Mouse (Mus musculus): ENCODE measurements around the gene Mrps7.

The Mrps7 gene

GRCm38 (mm10) chr11:115603476-115604303, at the start of gene Mrps7, which contains the start of gene Gga3:
Gene Mrps7, plus strand, starts transcription at chr11:115603925.
Gene Gga3, minus strand, starts transcription at chr11:115604051.
- peak; percentile 90 for DNase-seq (ENCODE audit: low spot score)

- no peak for DNase-seq (ENCODE audit: low spot score)
Measured at GRCm38 (mm10) chr11:115555717-115556116, 48.0 kb upstream of the Mrps7 start.

GRCm38 (mm10) chr11:115563406-115563805, 40.3 kb upstream of the Mrps7 start:
- no peak for DNase-seq (ENCODE audit: low spot score)

GRCm38 (mm10) chr11:115564064-115564809, 39.5 kb upstream of the Mrps7 start, which contains the start of gene Nup85:
Gene Nup85, plus strand, starts transcription at chr11:115564434.
- DNase-seq (ENCODE audit: low spot score), result peak; percentile 97

GRCm38 (mm10) chr11:115564961-115565360, 38.8 kb upstream of the Mrps7 start:
- no peak for DNase-seq (ENCODE audit: low spot score)

GRCm38 (mm10) chr11:115579080-115579479, 24.6 kb upstream of the Mrps7 start:
- DNase-seq (ENCODE audit: low spot score), result no peak

GRCm38 (mm10) chr11:115582913-115583606, 20.7 kb upstream of the Mrps7 start:
- DNase-seq (ENCODE audit: low spot score), result no peak

- no peak for DNase-seq (ENCODE audit: low spot score)
Measured at GRCm38 (mm10) chr11:115584376-115585073, 19.2 kb upstream of the Mrps7 start.

- no peak for DNase-seq (ENCODE audit: low spot score)
Measured at GRCm38 (mm10) chr11:115585573-115586100, 18.1 kb upstream of the Mrps7 start.

- no peak for DNase-seq (ENCODE audit: low spot score)
Measured at GRCm38 (mm10) chr11:115586403-115586802, 17.3 kb upstream of the Mrps7 start.

- no peak for DNase-seq (ENCODE audit: low spot score)
Measured at GRCm38 (mm10) chr11:115587984-115588383, 15.7 kb upstream of the Mrps7 start.

GRCm38 (mm10) chr11:115590526-115591075, 13.1 kb upstream of the Mrps7 start:
- DNase-seq (ENCODE audit: low spot score), result no peak

GRCm38 (mm10) chr11:115595209-115595608, 8.5 kb upstream of the Mrps7 start:
- DNase-seq (ENCODE audit: low spot score), result no peak

- DNase-seq (ENCODE audit: low spot score), result no peak
Measured at GRCm38 (mm10) chr11:115598309-115598708, 5.4 kb upstream of the Mrps7 start.

- no peak for DNase-seq (ENCODE audit: low spot score)
Measured at GRCm38 (mm10) chr11:115599722-115600121, 4.0 kb upstream of the Mrps7 start.

GRCm38 (mm10) chr11:115600743-115601142, 3.0 kb upstream of the Mrps7 start:
- DNase-seq (ENCODE audit: low spot score), result no peak

- no peak for DNase-seq (ENCODE audit: low spot score)
Measured at GRCm38 (mm10) chr11:115601174-115601573, 2.6 kb upstream of the Mrps7 start.

- no peak for DNase-seq (ENCODE audit: low spot score)
Measured at GRCm38 (mm10) chr11:115603128-115603475, 623 bp upstream of the Mrps7 start.

- DNase-seq (ENCODE audit: low spot score), result no peak
Measured at GRCm38 (mm10) chr11:115604304-115604696, 575 bp downstream of the Mrps7 start.

- no peak for DNase-seq (ENCODE audit: low spot score)
Measured at GRCm38 (mm10) chr11:115606733-115607132, 3.0 kb downstream of the Mrps7 start.

All from testis, postnatal 14 days (tissue).